ENCODE assay signal across 17 mouse cellular contexts in the genomic region with DNA sequence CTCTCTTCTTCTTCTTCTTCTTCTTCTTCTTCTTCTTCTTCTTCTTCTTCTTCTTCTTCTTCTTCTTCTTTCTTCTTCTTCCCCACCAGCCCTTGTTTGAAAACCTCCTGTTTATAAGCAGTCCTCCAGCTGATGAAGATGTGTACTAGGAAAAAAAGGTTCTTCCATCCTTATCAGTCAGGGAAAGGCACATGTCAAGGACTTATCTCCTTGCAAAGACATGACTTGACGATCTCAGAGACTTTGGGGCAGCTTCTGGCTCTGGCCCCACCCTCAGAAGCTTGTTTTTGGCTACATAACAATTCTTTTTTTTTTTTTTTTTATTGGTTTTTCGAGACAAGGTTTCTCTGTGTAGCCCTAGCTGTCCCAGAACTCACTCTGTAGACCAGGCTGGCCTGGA. TPM values are rescaled to one million over a fixed set of nuclear protein-coding genes. Genes with fewer than 3 reads are reported as not detected.
DNase-seq lines count a peak whose midpoint lies in the region; ATAC-seq and TF ChIP-seq lines count a peak whose summit lies in the region.
"Had no signal": no experiment of that assay in that cellular context is flagged by ENCODE, and none has a peak within 500 bp of the region (broad histone marks: within the 10 kb centered on the region; RNA-seq: fewer than 3 reads in every experiment).

No protein-coding gene starts in this region.

- H3K36me3 ChIP-seq in heart, embryonic 11.5 days (ENCODE audit: control insufficient read depth, insufficient read depth, low read length), result no peaks in the 10 kb centered on the region
- H3K36me3 ChIP-seq in intestine, embryonic 15.5 days, result no peaks in the 10 kb centered on the region
- H3K36me3 ChIP-seq in liver, embryonic 16.5 days (ENCODE audit: control insufficient read depth, insufficient read depth), result no peaks in the 10 kb centered on the region
- H3K36me3 ChIP-seq: forebrain, embryonic 12.5 days; limb, embryonic 13.5 days had no signal

- H3K4me3 ChIP-seq in heart, embryonic 11.5 days (ENCODE audit: low read depth, low read length), result no peak overlapping the region
- H3K4me3 ChIP-seq in bone marrow, adult 2 months (replicated peaks; ENCODE audit: control insufficient read depth, low read depth, low read length), result no peak overlapping the region
- no peak overlapping the region for H3K4me3 ChIP-seq in intestine, embryonic 15.5 days (replicated peaks)
- H3K4me3 ChIP-seq in liver, embryonic 16.5 days (ENCODE audit: low read depth, low read length), result no peak overlapping the region
- H3K4me3 ChIP-seq: forebrain, embryonic 12.5 days; left cerebral cortex, adult 2 months; limb, embryonic 13.5 days had no signal

- peak overlapping the region; percentile 54; the same call in 1 of the 2 replicates for H3K27ac ChIP-seq in heart, embryonic 11.5 days (ENCODE audit: low read depth, low read length)
- H3K27ac ChIP-seq in bone marrow, adult 2 months (ENCODE audit: control insufficient read depth, insufficient read depth, low read depth, low read length, poor library complexity), result peak overlapping the region; percentile 56
- no peak overlapping the region for H3K27ac ChIP-seq in intestine, embryonic 15.5 days
- H3K27ac ChIP-seq in liver, embryonic 16.5 days (ENCODE audit: low read length), result peak overlapping the region; percentile 92
- H3K27ac ChIP-seq: forebrain, embryonic 12.5 days; hindbrain, embryonic 14.5 days; left cerebral cortex, adult 2 months; limb, embryonic 13.5 days had no signal

- intact Hi-C loops in heart, postnatal 10 days (cut with DNase I), result loop anchor here (5.0 kb wide), 2 partner anchors 43 to 88 kb away; no protein-coding TSS in a partner anchor

- H3K9me3 ChIP-seq in heart, embryonic 11.5 days (replicated peaks; ENCODE audit: control insufficient read depth, low read length), result no peaks in the 10 kb centered on the region
- no peaks in the 10 kb centered on the region for H3K9me3 ChIP-seq in intestine, embryonic 15.5 days
- H3K9me3 ChIP-seq in liver, embryonic 16.5 days (replicated peaks; ENCODE audit: control insufficient read depth, low read length), result no peaks in the 10 kb centered on the region
- H3K9me3 ChIP-seq: forebrain, embryonic 12.5 days; limb, embryonic 13.5 days had no signal

- peaks cover 6% of the 10 kb centered on the region; the same call in 1 of the 2 replicates for H3K4me1 ChIP-seq in heart, embryonic 11.5 days (ENCODE audit: control insufficient read depth, insufficient read depth, low read length)
- peaks cover 1% of the 10 kb centered on the region; the same call in 1 of the 2 replicates for H3K4me1 ChIP-seq in bone marrow, adult 2 months (ENCODE audit: control insufficient read depth, insufficient read depth, low read length)
- peaks cover 6% of the 10 kb centered on the region; the same call in 1 of the 2 replicates for H3K4me1 ChIP-seq in intestine, embryonic 15.5 days (replicated peaks)
- peaks cover 38% of the 10 kb centered on the region for H3K4me1 ChIP-seq in liver, embryonic 16.5 days (ENCODE audit: control insufficient read depth, low read depth, low read length)

- no peak overlapping the region for H3K4me2 ChIP-seq in heart, embryonic 11.5 days
- H3K4me2 ChIP-seq in intestine, embryonic 15.5 days (replicated peaks), result no peak overlapping the region
- peak overlapping the region; percentile 50 for H3K4me2 ChIP-seq in liver, embryonic 16.5 days (ENCODE audit: low read depth, low read length)
- H3K4me2 ChIP-seq: forebrain, embryonic 12.5 days; hindbrain, embryonic 14.5 days; limb, embryonic 13.5 days had no signal

- TF ChIP-seq POLR2A in bone marrow, adult 2 months (IDR thresholded peaks at IDR 0.05; ENCODE audit: borderline replicate concordance, control insufficient read depth, low read depth, low read length), result no peak

- ATAC-seq in heart, embryonic 11.5 days (replicated peaks; ENCODE audit: insufficient number of reproducible peaks, low FRiP score, low TSS enrichment), result peak; percentile 75
- ATAC-seq in intestine, embryonic 15.5 days, result peak; percentile 63; the same call in 1 of the 2 replicates
- ATAC-seq in liver, embryonic 16.5 days (ENCODE audit: low read depth), result peak; percentile 99

- TF ChIP-seq CTCF in bone marrow, adult 2 months (IDR thresholded peaks at IDR 0.05; ENCODE audit: control insufficient read depth, insufficient read depth, low read length), result no peak

- H3K9ac ChIP-seq in heart, embryonic 11.5 days (ENCODE audit: low read depth, low read length), result no peak overlapping the region
- no peak overlapping the region for H3K9ac ChIP-seq in intestine, embryonic 15.5 days
- peak overlapping the region; percentile 37 for H3K9ac ChIP-seq in liver, embryonic 16.5 days (ENCODE audit: low read depth, low read length)
- H3K9ac ChIP-seq: forebrain, embryonic 12.5 days; hindbrain, embryonic 14.5 days; limb, embryonic 13.5 days had no signal

- 36% methylated on average over 2 of the region's 2 CpGs for WGBS in heart, embryonic 11.5 days (ENCODE audit: insufficient replicate concordance)
- 47% methylated on average over 2 of the region's 2 CpGs for WGBS in bone marrow, adult 2 months
- WGBS in intestine, embryonic 15.5 days, result 51% methylated on average over 2 of the region's 2 CpGs
- WGBS in liver, embryonic 16.5 days (ENCODE audit: insufficient replicate concordance), result 16% methylated on average over 2 of the region's 2 CpGs

- DNase-seq in heart, postnatal 10 days, result no peak
- DNase-seq in layer of hippocampus, adult 8-10 months (ENCODE audit: low spot score in 2 of 2), result no peak
- DNase-seq in gastrocnemius, postnatal 10 days, result no peak
- no peak for DNase-seq in frontal cortex, postnatal 25 days (ENCODE audit: low spot score in 2 of 2)
- DNase-seq: adrenal gland, postnatal 14 days; cerebellum, adult 9-10 months; kidney, adult 18-20 months; kidney, postnatal 10 days; right cerebral cortex, postnatal 14 days had no signal

- no peaks in the 10 kb centered on the region for H3K27me3 ChIP-seq in heart, embryonic 11.5 days (ENCODE audit: control insufficient read depth, insufficient read depth, low read length)
- H3K27me3 ChIP-seq in intestine, embryonic 15.5 days (replicated peaks), result no peaks in the 10 kb centered on the region
- H3K27me3 ChIP-seq in liver, embryonic 16.5 days (ENCODE audit: control insufficient read depth, insufficient read depth, low read depth, low read length), result no peaks in the 10 kb centered on the region
- H3K27me3 ChIP-seq: forebrain, embryonic 12.5 days; limb, embryonic 13.5 days had no signal

RNA-seq across cellular contexts. Expression of gene Nudt4, which starts 5.5 kb away (rescaled TPM):
- polyA plus RNA-seq in heart, embryonic 11.5 days (2014; fragmentation: Nextera tagmentation; extraction: Ambion mirVana), result 134 and 147 TPM in 2 replicates
- total RNA-seq in heart, postnatal 10 days (2021), result 100 to 1,000 TPM; 215 to 280 TPM
- polyA plus RNA-seq in bone marrow, adult 2 months (2011; ENCODE audit: insufficient read depth, insufficient read length, low replicate concordance, missing spikeins), result 89.7 and 95.9 TPM in 2 replicates
- polyA plus RNA-seq in intestine, embryonic 15.5 days (2015; fragmentation: Nextera tagmentation; extraction: Ambion mirVana), result 59.6 and 62.7 TPM in 2 replicates
- 76.2 and 79.2 TPM in 2 replicates for polyA plus RNA-seq in liver, embryonic 16.5 days (2015; fragmentation: Nextera tagmentation; extraction: Ambion mirVana)
- 10 to 100 TPM; 72.5 to 74.3 (median 73.6) TPM for total RNA-seq in layer of hippocampus, adult 8-10 months (2022)
- 100 to 1,000 TPM; 212 to 218 TPM for total RNA-seq in gastrocnemius, postnatal 10 days (2021)

RNA-seq across cellular contexts. Expression of gene Ube2n, which starts 54.5 kb away (rescaled TPM):
- polyA plus RNA-seq in heart, embryonic 11.5 days (2014; fragmentation: Nextera tagmentation; extraction: Ambion mirVana), result 319 and 322 TPM in 2 replicates
- 100 to 1,000 TPM; 118 to 134 TPM for total RNA-seq in heart, postnatal 10 days (2021)
- polyA plus RNA-seq in bone marrow, adult 2 months (2011; ENCODE audit: insufficient read depth, insufficient read length, low replicate concordance, missing spikeins), result 77.1 and 80.7 TPM in 2 replicates
- 299 and 308 TPM in 2 replicates for polyA plus RNA-seq in intestine, embryonic 15.5 days (2015; fragmentation: Nextera tagmentation; extraction: Ambion mirVana)
- 103 and 118 TPM in 2 replicates for polyA plus RNA-seq in liver, embryonic 16.5 days (2015; fragmentation: Nextera tagmentation; extraction: Ambion mirVana)
- 100 to 1,000 TPM; 176 to 226 (median 205) TPM for total RNA-seq in layer of hippocampus, adult 8-10 months (2022)
- total RNA-seq in gastrocnemius, postnatal 10 days (2021), result 100 to 1,000 TPM; 111 to 139 TPM
